Mouse (Mus musculus) heart, adult 8-10 months (tissue): ENCODE results near the gene Rab33a. TPM values are rescaled to one million over a fixed set of nuclear protein-coding genes. Genes with fewer than 3 reads are reported as not detected.
A peak's percentile ranks its signal among the peaks of the same experiment; 100 is the strongest.

Experiments used
- DNase-seq: peaks from one replicate; pipeline ENCODE4 v3.0.0; 2022; ENCODE audit warnings: low spot score
- total RNA-seq, 4 experiments: library from RNA; stranded (reverse); gene quantifications; 2 replicates each; pipeline ENCODE4 v1.2.4; 2022

The Rab33a gene
- under 1 TPM in 3 of 4 experiments, not detected in 1; 0.28 to 0.40 (median 0.31) TPM for total RNA-seq

DNA sequence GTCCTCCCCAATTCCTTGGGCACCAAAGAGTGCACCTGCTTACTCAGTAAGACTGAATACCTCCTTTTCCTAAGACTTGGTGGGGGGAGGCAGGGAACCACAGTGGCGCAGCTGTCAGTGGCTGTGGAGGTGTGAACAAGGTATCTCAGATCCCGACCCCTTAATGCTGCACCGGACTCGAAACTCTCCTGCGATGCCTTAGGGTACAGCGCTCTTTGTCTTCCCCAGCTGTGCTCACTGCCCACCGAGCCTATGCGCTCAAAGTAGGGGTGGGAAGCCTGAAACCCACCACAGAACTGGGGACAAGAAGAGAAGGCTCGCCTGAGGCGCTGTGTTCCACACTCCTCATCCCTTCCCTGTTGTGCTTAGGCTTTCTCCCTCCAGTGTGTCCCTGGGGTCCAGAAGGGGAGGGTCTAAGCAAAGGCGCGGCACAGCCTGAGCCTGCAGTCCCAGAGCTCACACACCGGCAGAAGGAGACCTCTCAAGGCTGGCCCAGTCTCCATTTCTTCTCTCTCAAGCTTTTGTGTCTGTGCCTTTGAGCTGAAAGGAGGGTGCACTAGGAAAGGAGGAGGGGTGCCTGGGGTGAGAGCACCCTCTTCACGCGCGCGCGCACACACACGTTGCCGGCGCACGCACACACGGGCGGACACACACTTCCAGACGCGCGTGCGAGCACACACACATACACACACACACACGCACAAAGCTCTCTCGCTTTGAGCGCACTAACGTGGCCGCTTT is at the start of gene Rab33a:
Rab33a (plus strand) TSS at position 478 of the 741 bp plus-strand sequence.
- DNase-seq, result no peak

DNA sequence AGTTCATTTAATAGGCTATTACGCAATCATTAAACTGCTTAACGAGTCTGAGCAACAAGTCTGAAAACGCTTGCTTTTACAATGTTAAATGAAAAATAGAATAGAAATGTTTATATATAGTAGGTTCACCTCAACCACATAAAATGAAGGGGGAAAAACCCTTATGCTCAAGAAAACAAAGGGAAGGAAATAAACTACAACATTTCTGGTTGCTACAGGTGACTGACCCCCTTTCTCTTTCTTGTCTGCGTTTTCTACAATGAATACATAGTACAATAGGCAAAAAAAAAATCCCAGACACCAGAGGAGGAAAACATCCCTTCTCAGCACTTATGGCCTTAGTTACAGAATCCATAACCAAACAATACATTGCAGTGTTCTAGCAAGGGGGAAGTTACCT is 38.0 kb upstream of the Rab33a start:
- no peak for DNase-seq

DNA sequence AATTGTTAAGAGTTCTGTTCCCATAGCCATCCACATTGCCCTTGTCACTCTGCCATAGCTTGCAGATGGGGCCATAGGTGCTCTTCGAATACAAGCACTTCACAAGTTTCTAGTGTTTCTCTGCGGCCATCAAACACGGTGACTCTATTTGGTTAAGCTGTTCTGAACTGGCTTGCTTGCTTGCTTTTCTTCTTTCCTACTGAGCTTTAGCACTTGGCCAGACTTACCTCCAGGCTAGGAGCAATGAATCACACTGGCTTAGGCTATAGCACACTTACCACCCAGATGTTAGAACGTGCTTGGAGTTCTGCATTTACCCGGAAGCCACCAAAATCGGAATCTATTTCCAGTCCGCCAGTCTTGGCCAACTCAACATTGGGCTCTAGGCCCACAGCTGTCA is 37.4 kb upstream of the Rab33a start:
- no peak for DNase-seq

DNA sequence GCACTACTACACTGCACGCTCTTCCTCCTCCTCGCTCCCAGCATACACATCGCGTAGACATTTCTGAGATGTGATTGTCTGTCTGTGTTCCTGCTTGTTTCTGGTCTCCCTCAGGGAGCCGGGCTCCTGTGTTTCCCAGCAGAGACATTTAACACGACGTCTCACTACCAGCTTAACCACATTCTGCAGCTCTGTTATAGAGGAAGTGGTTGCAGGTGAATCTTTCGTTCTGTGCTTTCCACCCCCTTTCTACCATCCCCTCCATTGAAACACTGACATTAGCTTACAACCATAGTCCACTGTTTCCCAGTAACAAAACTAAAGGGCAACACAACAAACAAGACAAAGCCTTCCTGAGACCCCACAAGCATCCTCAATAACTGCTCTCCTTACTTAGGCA is 25.3 kb upstream of the Rab33a start:
- no peak for DNase-seq

DNA sequence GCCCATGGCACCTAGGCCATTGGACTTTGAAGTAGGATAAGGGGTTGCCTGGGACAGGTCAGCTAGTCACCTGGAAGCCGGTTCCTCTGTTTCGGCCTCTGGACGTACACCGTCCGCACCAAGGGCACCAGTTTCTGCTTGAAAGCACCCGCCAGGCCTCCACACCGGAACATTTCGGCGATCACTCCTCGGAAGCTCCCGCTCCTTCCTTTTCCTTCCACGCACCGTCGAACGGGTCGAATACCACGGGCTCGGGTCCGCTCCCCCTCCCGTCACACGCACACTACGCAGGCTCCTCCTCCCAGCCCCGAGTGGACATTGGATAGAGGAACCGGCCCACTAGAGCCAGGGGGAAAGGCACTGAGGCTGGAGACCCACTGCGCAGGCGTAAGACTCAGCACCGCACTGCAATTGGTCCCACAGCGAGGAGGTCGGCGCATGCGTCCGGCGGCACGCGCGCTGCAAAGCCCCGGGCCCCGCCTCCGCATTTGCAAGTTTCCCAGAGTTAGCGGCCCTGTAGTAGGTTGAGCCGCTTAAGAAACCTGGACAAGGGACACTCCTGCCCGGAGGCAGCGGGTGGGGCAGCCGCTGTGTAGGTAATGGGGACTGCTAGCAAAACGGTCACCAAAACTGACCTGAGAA is 5.8 kb upstream of the Rab33a start, which contains the start of gene Aifm1:
Aifm1 (minus strand) TSS at position 398 of the 642 bp plus-strand sequence.
- peak; percentile 92 for DNase-seq

DNA sequence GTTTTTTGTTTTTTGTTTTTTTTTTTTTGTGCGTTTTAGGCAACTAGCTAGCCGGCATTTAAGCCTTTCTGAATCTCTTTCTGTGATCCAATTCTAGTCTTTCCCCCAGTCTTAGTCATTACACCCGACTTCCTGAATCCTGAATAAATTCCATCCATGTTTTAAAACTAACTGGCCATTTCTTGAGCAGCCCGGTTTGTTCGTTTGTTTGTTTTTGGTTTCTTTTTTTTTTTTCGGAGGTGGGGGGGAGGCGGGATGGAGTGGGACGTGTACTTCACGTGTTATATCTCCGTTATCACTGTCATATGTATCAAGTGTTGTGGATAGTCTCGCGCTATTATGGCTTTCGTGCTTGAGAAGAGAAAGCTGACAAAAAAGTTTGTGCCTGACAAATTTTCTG is 5.3 kb upstream of the Rab33a start:
- no peak for DNase-seq

DNA sequence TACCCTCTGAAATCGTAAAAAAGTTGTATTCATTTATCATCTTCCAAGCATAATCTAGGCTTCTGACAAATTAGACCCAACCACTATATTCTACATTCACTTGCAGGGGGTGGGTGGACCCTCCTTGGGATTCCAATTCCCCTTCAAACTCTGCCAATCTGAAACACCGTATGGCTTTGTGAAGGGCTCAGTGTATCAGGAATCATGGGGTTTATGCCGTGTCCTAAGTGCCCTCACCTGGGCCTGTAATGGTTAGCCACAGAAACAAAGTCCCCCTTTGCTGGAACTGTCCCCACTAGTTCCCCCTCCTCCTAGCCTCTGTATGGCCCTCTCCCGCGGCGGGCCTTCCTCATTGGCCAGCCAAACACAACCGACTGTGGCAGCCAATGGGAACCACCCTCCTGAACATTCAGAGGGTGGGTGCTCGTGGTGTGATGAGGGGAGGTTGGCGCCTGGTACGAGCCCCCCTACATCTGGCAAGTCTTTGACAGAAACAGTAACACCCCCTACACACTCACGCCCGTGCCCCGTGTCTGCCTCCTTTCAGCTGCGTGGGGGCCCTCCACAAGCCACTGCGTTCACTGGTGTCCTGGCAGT is 776 bp upstream of the Rab33a start:
- no peak for DNase-seq

DNA sequence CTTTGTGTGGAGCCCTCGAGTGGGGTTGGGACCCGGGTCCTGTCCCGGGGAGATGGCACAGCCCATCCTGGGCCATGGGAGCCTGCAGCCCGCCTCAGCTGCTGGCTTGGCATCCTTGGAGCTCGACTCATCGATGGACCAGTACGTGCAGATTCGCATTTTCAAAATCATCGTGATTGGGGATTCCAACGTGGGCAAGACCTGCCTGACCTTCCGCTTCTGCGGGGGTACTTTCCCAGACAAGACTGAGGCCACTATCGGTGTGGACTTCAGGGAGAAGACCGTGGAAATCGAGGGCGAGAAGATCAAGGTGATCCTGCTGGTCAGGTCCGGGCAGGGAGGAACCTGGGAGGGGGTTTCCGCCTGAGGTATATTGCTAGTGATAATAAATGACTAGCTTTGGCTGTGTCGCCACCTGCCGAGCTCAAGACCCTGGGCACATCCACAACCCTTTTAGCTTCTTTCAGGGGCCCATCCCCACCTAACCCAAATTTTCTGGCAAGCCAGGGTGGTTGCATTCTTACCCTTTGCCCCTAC is 532 bp downstream of the Rab33a start:
- no peak for DNase-seq

DNA sequence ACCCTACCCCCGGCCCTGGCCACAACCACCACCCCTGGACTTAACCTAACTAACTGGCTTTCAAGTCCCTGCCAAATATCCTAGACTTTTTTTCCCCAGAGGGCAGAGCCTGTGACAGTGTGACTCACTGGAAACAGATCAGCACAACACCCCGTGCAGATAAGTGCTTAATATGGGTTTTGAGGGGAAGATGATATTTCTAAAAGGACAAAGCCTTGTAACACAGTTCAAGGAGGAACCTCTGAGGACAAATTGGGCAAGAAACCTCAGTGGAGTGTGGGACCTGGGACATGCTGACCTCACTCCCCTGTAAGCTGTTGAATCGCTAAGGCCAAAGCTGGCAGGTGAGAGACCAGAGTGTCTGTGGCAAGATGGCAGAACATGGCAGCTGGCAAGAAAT is 2.6 kb downstream of the Rab33a start:
- no peak for DNase-seq

DNA sequence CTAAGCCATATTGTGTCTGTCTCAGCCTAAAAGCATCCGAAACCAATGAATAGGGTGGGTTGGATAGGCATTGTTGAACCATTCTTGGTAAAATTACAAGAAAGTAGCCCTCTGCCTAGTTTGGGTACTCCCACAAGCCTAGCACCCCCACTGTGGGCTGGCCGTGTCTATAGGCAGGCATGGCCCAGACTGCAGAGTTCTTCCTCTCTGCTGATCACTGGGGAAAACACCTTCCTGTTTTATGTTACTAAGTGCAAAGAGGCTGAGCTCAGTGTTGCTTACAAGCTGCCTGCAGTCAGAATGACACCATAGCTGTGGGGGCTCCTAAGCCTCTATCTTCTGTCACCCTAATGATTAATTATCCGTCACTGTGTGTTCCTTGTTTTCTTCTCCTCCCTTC is 4.4 kb downstream of the Rab33a start:
- DNase-seq, result no peak

DNA sequence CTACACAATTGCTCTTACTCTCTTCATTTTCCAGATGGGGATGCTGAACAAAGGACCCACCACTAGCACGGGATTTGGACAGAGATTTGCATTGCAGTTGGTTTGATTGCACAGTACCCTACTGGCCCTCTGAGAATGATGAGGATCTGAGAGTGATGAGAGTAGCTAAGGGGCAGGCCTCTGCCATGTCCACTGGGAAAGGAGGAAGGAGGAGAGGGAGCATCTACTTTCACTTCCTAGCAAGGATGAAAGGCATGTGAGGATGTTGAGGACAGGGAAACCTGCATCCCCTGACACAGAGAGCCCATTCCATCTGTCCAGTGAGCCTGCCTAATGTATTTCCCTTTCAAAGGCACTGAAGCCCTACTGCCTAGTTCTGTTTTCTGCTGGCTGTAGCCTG is 6.2 kb downstream of the Rab33a start:
- DNase-seq, result no peak

DNA sequence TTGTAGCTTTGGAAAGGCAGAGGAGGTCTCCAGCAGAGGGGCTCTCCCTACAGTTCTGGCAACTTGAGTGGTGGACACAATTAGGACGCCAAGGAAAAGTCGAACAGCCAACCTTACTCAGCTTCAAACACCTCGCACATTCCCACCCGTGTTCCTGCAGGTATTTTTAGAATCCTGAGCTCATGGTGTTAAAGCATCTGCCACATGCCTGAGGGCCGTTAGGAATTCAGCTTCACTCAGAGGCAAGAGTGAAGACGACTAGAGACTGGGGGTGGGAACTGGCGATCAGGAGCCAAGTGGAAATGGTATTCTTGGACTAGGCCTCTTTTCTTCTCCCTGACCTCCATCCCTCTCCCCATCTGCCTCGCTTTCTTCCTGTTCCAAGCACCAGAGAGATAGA is 6.8 kb downstream of the Rab33a start:
- no peak for DNase-seq

DNA sequence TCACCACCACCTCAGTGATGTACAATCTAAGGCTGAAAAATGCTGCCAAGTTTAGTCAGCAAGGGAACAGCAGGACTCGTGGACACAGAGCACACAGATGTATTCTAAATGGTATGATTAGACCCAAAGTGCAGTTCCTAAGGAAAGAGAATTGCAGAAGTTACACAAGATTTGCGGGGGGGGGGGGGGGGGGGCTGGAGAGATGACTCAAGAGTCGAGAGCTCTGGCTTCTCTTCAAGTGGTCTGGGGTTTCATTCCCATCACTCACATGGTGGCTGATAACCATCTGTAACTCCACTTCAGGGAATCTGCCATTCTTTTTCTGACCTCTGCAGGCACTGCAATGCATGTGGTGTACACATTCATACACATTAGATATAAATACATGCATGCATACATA is 7.3 kb downstream of the Rab33a start:
- no peak for DNase-seq

DNA sequence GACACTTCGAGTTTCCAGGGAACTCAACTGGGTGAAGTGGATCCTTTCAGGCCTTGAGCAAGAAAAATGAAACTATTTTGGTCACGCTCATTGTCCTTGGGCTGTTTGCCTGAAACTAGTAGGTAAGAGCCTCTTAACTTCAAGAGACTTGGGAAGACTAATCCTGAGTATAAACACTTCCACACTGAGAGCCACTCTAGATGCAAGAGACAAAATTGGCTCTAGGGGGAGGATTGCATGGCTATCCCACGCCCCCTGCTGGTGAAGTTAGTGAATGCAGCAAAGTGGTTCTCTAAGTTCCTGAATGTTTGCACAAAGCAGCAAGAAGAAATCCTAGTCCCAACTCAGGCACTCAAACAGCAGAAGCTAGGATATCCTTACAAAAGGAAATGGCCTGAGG is 13.1 kb downstream of the Rab33a start:
- DNase-seq, result peak; percentile 64

Other genes starting within 250 kb of the Rab33a start
- 1 to 10 TPM; 4.9 to 6.1 (median 5.5) TPM for gene Bcorl1, start 177.9 kb upstream of the Rab33a start, total RNA-seq
- 1 to 10 TPM; 3.4 to 6.1 (median 4.2) TPM for gene Elf4, start 56.2 kb upstream of the Rab33a start, total RNA-seq
- gene Aifm1, start 5.7 kb upstream of the Rab33a start, total RNA-seq, result 100 to 1,000 TPM in 1 of 4 experiments, 10 to 100 TPM in 3; 88.6 to 105 (median 94.1) TPM
- gene Zfp280c, start 75.2 kb downstream of the Rab33a start, total RNA-seq, result 1 to 10 TPM; 3.4 to 6.0 (median 5.3) TPM
- gene Slc25a14, start 104.1 kb downstream of the Rab33a start, total RNA-seq, result 1 to 10 TPM; 1.4 to 2.8 (median 2.2) TPM
- gene Gpr119, start 155.2 kb downstream of the Rab33a start, total RNA-seq, result not detected
- gene Rbmx2, start 175.7 kb downstream of the Rab33a start, total RNA-seq, result 1 to 10 TPM; 1.7 to 2.4 (median 1.9) TPM